Mouse (Mus musculus): ENCODE data around the gene Thada. TPM values are rescaled to one million over a fixed set of nuclear protein-coding genes. Genes with fewer than 3 reads are reported as not detected.

Thada gene
- total and polyA plus RNA-seq, 3 experiments = 17.3 to 26.7 (median 22.2) TPM

DNA sequence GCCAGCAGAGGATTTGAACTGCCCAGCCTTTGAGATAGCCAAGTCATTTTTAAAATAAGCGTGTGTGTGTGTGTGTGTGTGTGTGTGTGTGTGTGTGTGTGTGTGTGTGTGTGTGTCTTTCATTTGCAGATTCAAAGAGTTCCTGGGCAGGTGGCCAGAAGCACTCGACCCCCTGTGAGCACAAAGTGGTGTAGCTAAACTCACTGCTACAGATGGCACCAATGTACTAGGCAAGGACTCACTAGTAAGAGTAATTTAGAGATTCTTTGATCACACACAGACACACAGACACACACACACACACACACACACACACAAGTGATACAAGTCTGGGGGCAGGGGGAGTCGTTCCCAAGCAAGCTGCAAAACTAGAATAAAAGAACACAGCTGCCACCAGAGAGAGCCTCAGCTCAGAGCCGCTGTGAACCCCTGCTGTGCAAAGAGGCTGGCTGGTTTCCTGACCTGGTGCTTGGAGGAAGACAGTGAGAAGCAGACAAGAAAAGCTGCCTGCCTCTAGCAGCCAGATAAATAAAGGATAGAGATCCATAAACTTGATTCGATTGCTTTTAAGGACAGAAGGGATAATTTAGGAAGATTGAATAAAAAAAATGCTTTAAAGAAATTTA is 26.4 kb upstream of the Thada start:
- Histone ChIP-seq H3K79me2 (replicated peaks; ENCODE audit: control insufficient read depth, extremely low read depth, insufficient read depth, poor library complexity, severe bottlenecking) (no peaks in the 10 kb centered on the region), H3K4me2 (ENCODE audit: insufficient read depth, low read depth, poor library complexity, severe bottlenecking) (no peak overlapping the region), H3K4me1 (ENCODE audit: control insufficient read depth in 1 of 2, insufficient read depth in 2 of 2) (peaks cover 3% of the 10 kb centered on the region in 2 experiments; a peak in 3 of 4 replicates), H3K4me3 (replicated peaks in 1 of 3; ENCODE audit: low read depth in 2 of 3, low read length in 2 of 3, poor library complexity in 1 of 3) (no peak overlapping the region), H3K9me3 (replicated peaks; ENCODE audit: low read length) (no peaks in the 10 kb centered on the region), H3K36me3 (replicated peaks in 1 of 2; ENCODE audit: control insufficient read depth in 1 of 2, insufficient read depth in 1 of 2, low read length in 1 of 2) (no peaks in the 10 kb centered on the region), H3K9ac (ENCODE audit: insufficient read depth, low read depth) (no peak overlapping the region), H3K27me3 (replicated peaks) (no peaks in the 10 kb centered on the region), H3K27ac (ENCODE audit: insufficient read depth, low read depth) (no peak overlapping the region)
- dilution Hi-C loops (cut with MboI; ENCODE audit: extremely low pct_ligation_motif_present, extremely low pct_unique_long_range_greater_than_20kb, low sequenced_read_pairs) = no loop called here
- no peak for TF ChIP-seq MAX (IDR thresholded peaks at IDR 0.05; ENCODE audit: low read length)
- no peak for TF ChIP-seq JUN (IDR thresholded peaks at IDR 0.05; ENCODE audit: insufficient read depth, low read depth, low read length)
- no peak for TF ChIP-seq CHD2 (IDR thresholded peaks at IDR 0.05; ENCODE audit: low read length)
- no peak for TF ChIP-seq GABPA (IDR thresholded peaks at IDR 0.05; ENCODE audit: insufficient replicate concordance, low read depth, low read length)
- no peak for TF ChIP-seq USF1 (IDR thresholded peaks at IDR 0.05; ENCODE audit: low read depth, low read length)
- no peak for TF ChIP-seq ETS1 (conservative IDR thresholded peaks at IDR 0.05; ENCODE audit: low read depth, low read length)
- no peak for TF ChIP-seq ELF1 (IDR thresholded peaks at IDR 0.05; ENCODE audit: low read depth, low read length)
- TF ChIP-seq EP300 (IDR thresholded peaks at IDR 0.05; ENCODE audit: low read length) = no peak
- no peak for DNase-seq (ENCODE audit: extremely low read depth)
- in situ Hi-C loops (cut with MboI; ENCODE audit: low pct_ligation_motif_present, low pct_unique_long_range_greater_than_20kb, low sequenced_read_pairs) = no loop called here

- peak; percentile 40; the same call in 1 of the 2 replicates for TF ChIP-seq EP300 (IDR thresholded peaks at IDR 0.05; ENCODE audit: low read length)
- TF ChIP-seq BHLHE40 (IDR thresholded peaks at IDR 0.05; ENCODE audit: low read depth, low read length) = 0 out of 2 replicates have a peak, but pooled peaks have one; percentile 28
- TF ChIP-seq ETS1 (conservative IDR thresholded peaks at IDR 0.05; ENCODE audit: low read depth, low read length) = no peak
- 0 out of 2 replicates have a peak, but pooled peaks have one; percentile 38 for TF ChIP-seq ELF1 (IDR thresholded peaks at IDR 0.05; ENCODE audit: low read depth, low read length)
- TF ChIP-seq CTCF (conservative IDR thresholded peaks at IDR 0.05 in 1 of 2, IDR thresholded peaks at IDR 0.05 in 1 of 2; ENCODE audit: low read depth in 2 of 2, low read length in 2 of 2) = no peak
- no peak for TF ChIP-seq MYC (IDR thresholded peaks at IDR 0.05; ENCODE audit: low read depth, low read length)
- TF ChIP-seq POLR2A (IDR thresholded peaks at IDR 0.05; ENCODE audit: low read depth, low read length) = no peak
- no peak for TF ChIP-seq USF2 (conservative IDR thresholded peaks at IDR 0.05; ENCODE audit: low read depth, low read length)
- TF ChIP-seq ZKSCAN1 (IDR thresholded peaks at IDR 0.05; ENCODE audit: borderline replicate concordance, low read depth, low read length) = no peak
- TF ChIP-seq CHD1 (IDR thresholded peaks at IDR 0.05; ENCODE audit: low read depth, low read length) = peak; percentile 94; the same call in 1 of the 2 replicates
- no peak for TF ChIP-seq TBP (conservative IDR thresholded peaks at IDR 0.05; ENCODE audit: low read depth, low read length)
- TF ChIP-seq JUN (IDR thresholded peaks at IDR 0.05; ENCODE audit: insufficient read depth, low read depth, low read length) = no peak
- Histone ChIP-seq H3K4me1 (ENCODE audit: control insufficient read depth in 1 of 2, insufficient read depth in 2 of 2) (peaks cover 7 to 8% of the 10 kb centered on the region in 2 experiments; a peak in 3 of 4 replicates), H3K4me2 (ENCODE audit: insufficient read depth, low read depth, poor library complexity, severe bottlenecking) (peak overlapping the region; percentile 26; the same call in 1 of the 2 replicates), H3K27me3 (replicated peaks) (no peaks in the 10 kb centered on the region), H3K36me3 (replicated peaks in 1 of 2; ENCODE audit: control insufficient read depth in 1 of 2, insufficient read depth in 1 of 2, low read length in 1 of 2) (no peaks in the 10 kb centered on the region), H3K4me3 (replicated peaks in 1 of 3; ENCODE audit: low read depth in 2 of 3, low read length in 2 of 3, poor library complexity in 1 of 3) (no peak overlapping the region), H3K9me3 (replicated peaks; ENCODE audit: low read length) (no peaks in the 10 kb centered on the region), H3K79me2 (replicated peaks; ENCODE audit: control insufficient read depth, extremely low read depth, insufficient read depth, poor library complexity, severe bottlenecking) (no peaks in the 10 kb centered on the region), H3K9ac (ENCODE audit: insufficient read depth, low read depth) (peak overlapping the region; percentile 9; the same call in 1 of the 2 replicates), H3K27ac (ENCODE audit: insufficient read depth, low read depth) (no peak overlapping the region)
- no peak for DNase-seq (ENCODE audit: extremely low read depth)
- in situ Hi-C loops (cut with MboI; ENCODE audit: low pct_ligation_motif_present, low pct_unique_long_range_greater_than_20kb, low sequenced_read_pairs) (no loop called here), dilution Hi-C loops (cut with MboI; ENCODE audit: extremely low pct_ligation_motif_present, extremely low pct_unique_long_range_greater_than_20kb, low sequenced_read_pairs) (no loop called here)
Observed at GRCm38 (mm10) chr17:84487415-84487814, 21.4 kb upstream of the Thada start.

Data from CH12.LX (cell line).